Mouse (Mus musculus): ENCODE measurements around the gene Nr2f1. TPM values are rescaled to one million over a fixed set of nuclear protein-coding genes. Genes with fewer than 3 reads are reported as not detected.

Nr2f1 gene
- total RNA-seq, 4 experiments from 2014 or later, result 0.15 to 0.36 (median 0.32) TPM

GRCm38 (mm10) chr13:78200991-78201870 lies 1.7 kb upstream of the Nr2f1 start:
- peak; percentile 52 to 79 for DNase-seq (ENCODE audit: low spot score in 2 of 2)

GRCm38 (mm10) chr13:78200407-78200806 lies 850 bp upstream of the Nr2f1 start:
- DNase-seq (ENCODE audit: low spot score in 2 of 2), result no peak

- DNase-seq (ENCODE audit: low spot score in 2 of 2), result no peak
These were observed 501 bp downstream of the Nr2f1 start for GRCm38 (mm10) chr13:78198871-78199641.

- DNase-seq (ENCODE audit: low spot score in 2 of 2), result no peak
These were observed 1.1 kb downstream of the Nr2f1 start for GRCm38 (mm10) chr13:78198391-78198870.

GRCm38 (mm10) chr13:78197819-78198390 lies 1.7 kb downstream of the Nr2f1 start:
- DNase-seq (ENCODE audit: low spot score in 2 of 2), result no peak

GRCm38 (mm10) chr13:78197286-78197818 lies 2.2 kb downstream of the Nr2f1 start:
- DNase-seq (ENCODE audit: low spot score in 2 of 2), result no peak

- DNase-seq (ENCODE audit: low spot score in 2 of 2), result no peak
These were observed 3.2 kb downstream of the Nr2f1 start for GRCm38 (mm10) chr13:78196236-78196796.

GRCm38 (mm10) chr13:78195601-78196115 lies 3.9 kb downstream of the Nr2f1 start:
- no peak for DNase-seq (ENCODE audit: low spot score in 2 of 2)

- DNase-seq (ENCODE audit: low spot score in 2 of 2), result no peak
These were observed 4.5 kb downstream of the Nr2f1 start for GRCm38 (mm10) chr13:78194850-78195600.

GRCm38 (mm10) chr13:78194135-78194849 lies 5.3 kb downstream of the Nr2f1 start:
- DNase-seq (ENCODE audit: low spot score in 2 of 2), result no peak

- no peak for DNase-seq (ENCODE audit: low spot score in 2 of 2)
These were observed 6.3 kb downstream of the Nr2f1 start for GRCm38 (mm10) chr13:78193211-78193610.

- no peak for DNase-seq (ENCODE audit: low spot score in 2 of 2)
These were observed 10.0 kb downstream of the Nr2f1 start for GRCm38 (mm10) chr13:78189586-78189985.

- no peak for DNase-seq (ENCODE audit: low spot score in 2 of 2)
These were observed 11.7 kb downstream of the Nr2f1 start for GRCm38 (mm10) chr13:78187833-78188232.

- DNase-seq (ENCODE audit: low spot score in 2 of 2), result no peak
These were observed 13.1 kb downstream of the Nr2f1 start for GRCm38 (mm10) chr13:78186340-78186946.

GRCm38 (mm10) chr13:78184786-78185466 lies 14.6 kb downstream of the Nr2f1 start:
- DNase-seq (ENCODE audit: low spot score in 2 of 2), result no peak

GRCm38 (mm10) chr13:78183986-78184385 lies 15.6 kb downstream of the Nr2f1 start:
- DNase-seq (ENCODE audit: low spot score in 2 of 2), result no peak

- DNase-seq (ENCODE audit: low spot score in 2 of 2), result no peak
These were observed 16.6 kb downstream of the Nr2f1 start for GRCm38 (mm10) chr13:78183004-78183403.

GRCm38 (mm10) chr13:78181930-78182558 lies 17.5 kb downstream of the Nr2f1 start:
- DNase-seq (ENCODE audit: low spot score in 2 of 2), result no peak

All from gastrocnemius, adult 8-10 months (tissue).